Mouse (Mus musculus): ENCODE data around the gene Msi1. TPM values are rescaled to one million over a fixed set of nuclear protein-coding genes. Genes with fewer than 3 reads are reported as not detected.

Gene Msi1
- polyA plus RNA-seq, 1 experiment from 2014 or later: 0.36 TPM

- Histone ChIP-seq H3K36me3 (replicated peaks) (no peaks in the 10 kb centered on the region), H3K4me3 (replicated peaks) (no peak overlapping the region), H3K27me3 (peaks cover 49% of the 10 kb centered on the region), H3K4me1 (replicated peaks) (peaks cover 3% of the 10 kb centered on the region; the same call in 1 of the 2 replicates), H3K9ac (no peak overlapping the region; the same call in 1 of the 2 replicates), H3K9me3 (replicated peaks) (no peaks in the 10 kb centered on the region), H3K27ac (replicated peaks) (no peak overlapping the region), H3K4me2 (no peak overlapping the region)
- 42% methylated on average over 8 of the region's 8 CpGs for WGBS (ENCODE audit: insufficient replicate concordance)
- no peak for ATAC-seq (ENCODE audit: insufficient read depth)
Measured at GRCm38 (mm10) chr5:115405205-115405604, 24.2 kb upstream of the Msi1 start.

- Histone ChIP-seq H3K9ac (no peak overlapping the region), H3K9me3 (replicated peaks) (no peaks in the 10 kb centered on the region), H3K4me2 (no peak overlapping the region), H3K27me3 (peaks cover 31% of the 10 kb centered on the region), H3K4me3 (replicated peaks) (no peak overlapping the region), H3K4me1 (replicated peaks) (peaks cover 3% of the 10 kb centered on the region; the same call in 1 of the 2 replicates), H3K36me3 (replicated peaks) (no peaks in the 10 kb centered on the region), H3K27ac (replicated peaks) (no peak overlapping the region)
- no peak for ATAC-seq (ENCODE audit: insufficient read depth)
- WGBS (ENCODE audit: insufficient replicate concordance): 23% methylated on average over 9 of the region's 9 CpGs
Measured at GRCm38 (mm10) chr5:115408110-115408509, 21.3 kb upstream of the Msi1 start.

- ATAC-seq (ENCODE audit: insufficient read depth): no peak
- 41% methylated on average over 24 of the region's 24 CpGs for WGBS (ENCODE audit: insufficient replicate concordance)
- Histone ChIP-seq H3K36me3 (replicated peaks) (no peaks in the 10 kb centered on the region), H3K4me3 (replicated peaks) (no peak overlapping the region), H3K4me1 (replicated peaks) (no peaks in the 10 kb centered on the region), H3K9me3 (replicated peaks) (no peaks in the 10 kb centered on the region), H3K4me2 (no peak overlapping the region), H3K27ac (replicated peaks) (no peak overlapping the region), H3K9ac (no peak overlapping the region), H3K27me3 (0 out of 2 replicates have a peak, but pooled peaks cover 5% of the 10 kb centered on the region)
Measured at GRCm38 (mm10) chr5:115415111-115416085, 14.0 kb upstream of the Msi1 start.

- Histone ChIP-seq H3K4me2 (peak overlapping the region; percentile 69), H3K4me1 (replicated peaks) (0 out of 2 replicates have a peak, but pooled peaks cover 2% of the 10 kb centered on the region), H3K36me3 (replicated peaks) (no peaks in the 10 kb centered on the region), H3K4me3 (replicated peaks) (peak overlapping the region; percentile 54), H3K9me3 (replicated peaks) (no peaks in the 10 kb centered on the region), H3K27ac (replicated peaks) (no peak overlapping the region), H3K9ac (no peak overlapping the region), H3K27me3 (peaks cover 91% of the 10 kb centered on the region)
- 3% methylated on average over 20 of the region's 20 CpGs for WGBS (ENCODE audit: insufficient replicate concordance)
- no peak for ATAC-seq (ENCODE audit: insufficient read depth)
Measured at GRCm38 (mm10) chr5:115428831-115429358, 504 bp upstream of the Msi1 start.

GRCm38 (mm10) chr5:115430187-115430960, 975 bp downstream of the Msi1 start:
- peak overlapping the region; percentile 54 for H3K4me3 ChIP-seq (replicated peaks)
- WGBS (ENCODE audit: insufficient replicate concordance): 2% methylated on average over 64 of the region's 73 CpGs
- peak overlapping the region; percentile 69 for H3K4me2 ChIP-seq
- H3K27me3 ChIP-seq: peaks cover 100% of the 10 kb centered on the region
- H3K9ac ChIP-seq: no peak overlapping the region
- ATAC-seq (ENCODE audit: insufficient read depth): no peak
- H3K9me3 ChIP-seq (replicated peaks): no peaks in the 10 kb centered on the region
- no peak overlapping the region for H3K27ac ChIP-seq (replicated peaks)
- 0 out of 2 replicates have a peak, but pooled peaks cover 2% of the 10 kb centered on the region for H3K4me1 ChIP-seq (replicated peaks)
- no peaks in the 10 kb centered on the region for H3K36me3 ChIP-seq (replicated peaks)

- Histone ChIP-seq H3K9me3 (replicated peaks) (no peaks in the 10 kb centered on the region), H3K9ac (no peak overlapping the region), H3K36me3 (replicated peaks) (no peaks in the 10 kb centered on the region), H3K4me3 (replicated peaks) (no peak overlapping the region), H3K4me1 (replicated peaks) (0 out of 2 replicates have a peak, but pooled peaks cover 2% of the 10 kb centered on the region), H3K27me3 (peaks cover 100% of the 10 kb centered on the region), H3K27ac (replicated peaks) (no peak overlapping the region), H3K4me2 (peak overlapping the region; percentile 69; the same call in 1 of the 2 replicates)
- ATAC-seq (ENCODE audit: insufficient read depth): no peak
- WGBS (ENCODE audit: insufficient replicate concordance): 10% methylated on average over 14 of the region's 14 CpGs
Measured at GRCm38 (mm10) chr5:115431061-115431897, 1.9 kb downstream of the Msi1 start.

- Histone ChIP-seq H3K9me3 (replicated peaks) (no peaks in the 10 kb centered on the region), H3K4me3 (replicated peaks) (no peak overlapping the region), H3K27me3 (peaks cover 100% of the 10 kb centered on the region), H3K9ac (no peak overlapping the region), H3K4me1 (replicated peaks) (0 out of 2 replicates have a peak, but pooled peaks cover 2% of the 10 kb centered on the region), H3K4me2 (no peak overlapping the region), H3K36me3 (replicated peaks) (no peaks in the 10 kb centered on the region), H3K27ac (replicated peaks) (no peak overlapping the region)
- ATAC-seq (ENCODE audit: insufficient read depth): no peak
- 18% methylated on average over 7 of the region's 7 CpGs for WGBS (ENCODE audit: insufficient replicate concordance)
Measured at GRCm38 (mm10) chr5:115431898-115432259, 2.5 kb downstream of the Msi1 start.

- Histone ChIP-seq H3K27ac (replicated peaks) (no peak overlapping the region), H3K9ac (no peak overlapping the region), H3K4me3 (replicated peaks) (no peak overlapping the region), H3K4me2 (no peak overlapping the region), H3K36me3 (replicated peaks) (no peaks in the 10 kb centered on the region), H3K27me3 (peaks cover 100% of the 10 kb centered on the region), H3K4me1 (replicated peaks) (0 out of 2 replicates have a peak, but pooled peaks cover 2% of the 10 kb centered on the region), H3K9me3 (replicated peaks) (no peaks in the 10 kb centered on the region)
- WGBS (ENCODE audit: insufficient replicate concordance): 68% methylated on average over 11 of the region's 11 CpGs
- no peak for ATAC-seq (ENCODE audit: insufficient read depth)
Measured at GRCm38 (mm10) chr5:115432395-115432794, 3.0 kb downstream of the Msi1 start.

GRCm38 (mm10) chr5:115433191-115433590, 3.8 kb downstream of the Msi1 start:
- no peak overlapping the region for H3K4me3 ChIP-seq (replicated peaks)
- H3K9ac ChIP-seq: no peak overlapping the region
- H3K36me3 ChIP-seq (replicated peaks): no peaks in the 10 kb centered on the region
- no peak for ATAC-seq (ENCODE audit: insufficient read depth)
- 0 out of 2 replicates have a peak, but pooled peaks cover 2% of the 10 kb centered on the region for H3K4me1 ChIP-seq (replicated peaks)
- H3K27ac ChIP-seq (replicated peaks): no peak overlapping the region
- 59% methylated on average over 8 of the region's 8 CpGs for WGBS (ENCODE audit: insufficient replicate concordance)
- no peak overlapping the region for H3K4me2 ChIP-seq
- peaks cover 100% of the 10 kb centered on the region for H3K27me3 ChIP-seq
- no peaks in the 10 kb centered on the region for H3K9me3 ChIP-seq (replicated peaks)

- Histone ChIP-seq H3K9me3 (replicated peaks) (no peaks in the 10 kb centered on the region), H3K4me3 (replicated peaks) (no peak overlapping the region), H3K9ac (no peak overlapping the region), H3K27me3 (peaks cover 98% of the 10 kb centered on the region), H3K4me1 (replicated peaks) (0 out of 2 replicates have a peak, but pooled peaks cover 2% of the 10 kb centered on the region), H3K27ac (replicated peaks) (no peak overlapping the region), H3K36me3 (replicated peaks) (no peaks in the 10 kb centered on the region), H3K4me2 (no peak overlapping the region)
- WGBS (ENCODE audit: insufficient replicate concordance): 54% methylated on average over 11 of the region's 11 CpGs
- no peak for ATAC-seq (ENCODE audit: insufficient read depth)
Measured at GRCm38 (mm10) chr5:115434280-115434852, 5.0 kb downstream of the Msi1 start.
